Mouse (Mus musculus) heart, postnatal 0 days (tissue): ENCODE results near the gene Slc26a8. TPM values are rescaled to one million over a fixed set of nuclear protein-coding genes. Genes with fewer than 3 reads are reported as not detected.

Experiments
- ATAC-seq: fragments of 200-750 bp; cut with Nextera tagmentation; 2 replicates; pipeline ENCODE4 v1.8.0; 2017; ENCODE audit warnings: low read depth, moderate number of reproducible peaks, moderate library complexity; ENCODE audit not compliant: insufficient read depth
- DNase-seq: peaks from one replicate; pipeline ENCODE4 v3.0.0-alpha.2; 2016; ENCODE audit warnings: low spot score
- H3K27ac ChIP-seq: fragments of 300-500 bp; sonication (generic); 2 replicates; pipeline ENCODE4 v1.5.1; 2014; ENCODE audit warnings: low read depth, mild to moderate bottlenecking
- H3K27me3 ChIP-seq: fragments of 300-500 bp; sonication (generic); 2 replicates; pipeline ENCODE4 v1.6.1; 2014; ENCODE audit warnings: low read length, mixed read lengths; ENCODE audit not compliant: control insufficient read depth, insufficient read depth
- H3K36me3 ChIP-seq: fragments of 300-500 bp; sonication (generic); replicated peaks from 2 replicates; pipeline ENCODE4 v1.6.1; 2014; ENCODE audit warnings: low read length, mixed read lengths; ENCODE audit not compliant: control insufficient read depth, insufficient read depth
- H3K4me1 ChIP-seq: fragments of 300-500 bp; sonication (generic); 2 replicates; pipeline ENCODE4 v1.6.1; 2014; ENCODE audit warnings: antibody characterized with exemption; ENCODE audit not compliant: control insufficient read depth, insufficient read depth
- H3K4me2 ChIP-seq: fragments of 300-500 bp; sonication (generic); 2 replicates; pipeline ENCODE4 v1.6.1; 2014; ENCODE audit warnings: low read depth, mild to moderate bottlenecking, low read length, moderate library complexity
- H3K4me3 ChIP-seq: fragments of 300-500 bp; sonication (generic); 2 replicates; pipeline ENCODE4 v1.5.1; 2014; ENCODE audit warnings: low read depth, low read length
- H3K9ac ChIP-seq: fragments of 300-500 bp; sonication (generic); replicated peaks from 2 replicates; pipeline ENCODE4 v1.6.1; 2014; ENCODE audit warnings: low read depth, low read length, mixed read lengths
- H3K9me3 ChIP-seq: fragments of 300-500 bp; sonication (generic); replicated peaks from 2 replicates; pipeline ENCODE4 v1.6.1; 2016; ENCODE audit warnings: low read length; ENCODE audit not compliant: control insufficient read depth
- CTCF ChIP-seq: IDR thresholded peaks from 2 replicates; pipeline ENCODE4 v1.5.1; 2016; ENCODE audit warnings: antibody characterized with exemption, control low read depth, low read depth
- EP300 ChIP-seq: IDR thresholded peaks from 2 replicates; pipeline ENCODE4 v1.6.1; 2016; ENCODE audit warnings: antibody characterized with exemption, low read depth
- WGBS: fragments of 180-500 bp; shearing (Covaris S2); extraction: QIAGEN DNeasy Blood & Tissue Kit; methylation state at CpG from one replicate; pipeline ENCODE4 v1.1.7; 2014; 5-methylcytosine and 5-hydroxymethylcytosine counted together
- polyA plus RNA-seq: library from polyadenylated mRNA; unstranded; fragments of >200 nt; fragmentation: Nextera tagmentation; extraction: Ambion mirVana; gene quantifications from 2 replicates; pipeline ENCODE4 v1.2.1, GENCODE M21; 2015
- total RNA-seq: library from RNA; depleted of rRNA; stranded (reverse); fragments of >200 nt; gene quantifications from 2 replicates; pipeline ENCODE4 v1.2.3, GENCODE M21; 2014; ENCODE audit warnings: low replicate concordance

Gene Slc26a8
- total and polyA plus RNA-seq, 2 experiments from 2014 or later = 0.36 TPM; not detected in 1

DNA sequence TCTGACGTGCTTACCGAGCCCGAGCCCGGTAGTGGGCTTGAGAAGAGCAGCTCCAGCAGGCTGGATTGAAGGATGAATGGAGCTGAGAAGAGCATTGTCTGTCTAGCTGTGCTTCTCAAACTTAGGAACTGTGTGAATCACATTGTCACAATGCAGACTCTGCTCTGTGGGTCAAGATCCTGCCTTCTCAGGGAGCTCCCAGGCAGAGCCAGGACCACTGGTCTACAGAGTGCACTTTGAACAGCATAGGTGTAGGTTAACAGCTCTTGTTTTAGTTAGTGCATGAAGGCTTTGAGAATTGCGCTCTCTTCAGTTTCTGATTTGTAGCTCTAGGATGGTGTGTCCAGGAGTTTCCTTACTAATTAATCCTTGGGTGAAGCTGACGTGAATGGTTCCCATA, 21.2 kb upstream of the Slc26a8 start:
- no peaks in the 10 kb centered on the region for H3K9me3 ChIP-seq
- TF ChIP-seq EP300 (no peak), CTCF (no peak)
- no peak overlapping the region for H3K4me3 ChIP-seq
- no peaks in the 10 kb centered on the region for H3K27me3 ChIP-seq
- peaks cover 35% of the 10 kb centered on the region for H3K4me1 ChIP-seq
- no peak for ATAC-seq
- 86% methylated on average over 6 of the region's 6 CpGs for WGBS
- no peak overlapping the region for H3K4me2 ChIP-seq
- no peak overlapping the region for H3K27ac ChIP-seq
- H3K36me3 ChIP-seq = peaks cover 26% of the 10 kb centered on the region
- H3K9ac ChIP-seq = no peak overlapping the region
- no peak for DNase-seq

DNA sequence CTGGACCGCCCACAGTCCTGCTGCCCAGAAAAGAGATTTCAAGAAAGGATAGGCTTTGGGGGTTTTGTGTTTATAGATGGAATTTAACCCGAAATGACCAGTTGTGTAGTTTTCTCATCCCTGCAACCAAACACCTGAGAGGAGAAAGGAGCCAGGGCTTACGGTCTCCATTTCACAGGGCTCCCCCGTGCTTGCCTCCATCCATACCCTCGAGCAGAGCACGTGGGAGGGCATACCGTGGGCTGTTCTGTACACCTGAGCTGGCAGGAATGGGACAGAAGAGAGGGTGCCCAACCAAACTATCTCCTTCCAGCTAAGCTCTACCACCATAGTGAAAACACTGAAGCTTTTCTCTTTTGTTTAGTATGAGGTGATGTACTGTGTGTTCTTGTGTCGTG, 20.3 kb upstream of the Slc26a8 start:
- Histone ChIP-seq H3K9me3 (no peaks in the 10 kb centered on the region), H3K27me3 (no peaks in the 10 kb centered on the region), H3K4me2 (no peak overlapping the region), H3K36me3 (peaks cover 22% of the 10 kb centered on the region), H3K4me1 (peaks cover 35% of the 10 kb centered on the region), H3K4me3 (no peak overlapping the region), H3K9ac (no peak overlapping the region), H3K27ac (no peak overlapping the region)
- TF ChIP-seq CTCF (no peak), EP300 (no peak)
- DNase-seq = no peak
- no peak for ATAC-seq
- 86% methylated on average over 8 of the region's 8 CpGs for whole genome bisulfite sequencing

DNA sequence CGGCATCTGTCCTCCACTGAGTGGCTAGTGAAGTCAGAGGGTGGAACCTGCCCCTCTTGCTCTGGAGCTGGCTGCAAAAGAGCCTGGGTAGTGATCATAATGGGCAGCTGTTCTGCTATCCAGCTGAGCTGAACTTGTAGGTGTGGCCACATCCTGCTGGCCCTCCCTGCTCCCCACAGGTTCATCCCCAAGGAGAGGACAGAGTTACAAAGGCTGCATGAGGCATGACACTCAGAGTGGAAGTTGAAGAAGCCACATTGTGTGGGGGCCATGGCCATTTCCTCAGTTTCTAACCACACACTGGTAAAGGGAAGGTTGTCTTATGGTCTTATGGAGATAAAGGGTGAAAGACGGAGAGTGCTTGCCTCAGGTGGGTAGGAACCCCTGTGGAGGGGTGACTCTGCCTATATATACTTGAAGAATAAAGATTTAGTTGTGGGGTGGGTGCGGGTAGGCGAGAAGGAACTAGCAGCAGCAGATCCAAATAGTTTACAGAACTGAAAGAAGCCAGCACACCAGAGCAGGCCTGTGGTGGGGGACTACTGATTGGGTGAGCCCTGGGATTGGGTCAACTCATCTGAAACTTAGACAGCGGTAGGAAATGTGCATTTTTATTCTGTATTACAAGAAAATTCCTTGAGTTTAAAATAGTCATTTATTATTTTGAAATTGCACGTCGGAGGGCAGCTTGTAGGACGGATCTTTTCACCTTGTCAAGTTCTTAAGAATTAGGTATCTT, 19.7 kb upstream of the Slc26a8 start:
- Histone ChIP-seq H3K27me3 (no peaks in the 10 kb centered on the region), H3K9me3 (no peaks in the 10 kb centered on the region), H3K4me2 (no peak overlapping the region), H3K36me3 (peaks cover 19% of the 10 kb centered on the region), H3K4me3 (no peak overlapping the region), H3K9ac (no peak overlapping the region), H3K4me1 (peaks cover 35% of the 10 kb centered on the region), H3K27ac (no peak overlapping the region)
- TF ChIP-seq CTCF = no peak
- TF ChIP-seq EP300 = no peak
- WGBS = 83% methylated on average over 8 of the region's 8 CpGs
- ATAC-seq (no peak), DNase-seq (no peak)

DNA sequence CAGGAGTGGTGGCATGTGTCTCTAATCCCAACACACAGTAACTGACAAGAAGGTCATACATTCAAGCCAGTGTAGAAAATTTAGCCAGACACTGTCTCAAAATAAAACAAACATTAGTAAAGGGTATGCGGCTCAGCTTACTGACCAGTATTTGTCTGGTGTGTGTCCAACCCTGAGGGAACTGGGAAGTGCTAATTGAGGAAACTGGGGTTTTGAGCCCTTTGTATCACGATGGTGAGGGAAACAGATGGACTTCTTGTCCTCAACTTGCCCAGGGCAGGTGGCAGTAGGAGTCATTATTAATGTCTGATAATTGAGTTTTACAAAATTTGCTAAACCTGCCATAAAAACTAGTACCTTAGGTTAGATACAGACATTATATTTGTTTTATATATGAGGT, 19.0 kb upstream of the Slc26a8 start:
- Histone ChIP-seq H3K4me2 (no peak overlapping the region), H3K27ac (no peak overlapping the region), H3K36me3 (peaks cover 12% of the 10 kb centered on the region), H3K9ac (no peak overlapping the region), H3K4me1 (peaks cover 35% of the 10 kb centered on the region), H3K27me3 (no peaks in the 10 kb centered on the region), H3K9me3 (no peaks in the 10 kb centered on the region), H3K4me3 (no peak overlapping the region)
- WGBS = 52% methylated on average over 2 of the region's 2 CpGs
- ATAC-seq (no peak), DNase-seq (no peak)
- TF ChIP-seq CTCF = no peak
- no peak for TF ChIP-seq EP300

DNA sequence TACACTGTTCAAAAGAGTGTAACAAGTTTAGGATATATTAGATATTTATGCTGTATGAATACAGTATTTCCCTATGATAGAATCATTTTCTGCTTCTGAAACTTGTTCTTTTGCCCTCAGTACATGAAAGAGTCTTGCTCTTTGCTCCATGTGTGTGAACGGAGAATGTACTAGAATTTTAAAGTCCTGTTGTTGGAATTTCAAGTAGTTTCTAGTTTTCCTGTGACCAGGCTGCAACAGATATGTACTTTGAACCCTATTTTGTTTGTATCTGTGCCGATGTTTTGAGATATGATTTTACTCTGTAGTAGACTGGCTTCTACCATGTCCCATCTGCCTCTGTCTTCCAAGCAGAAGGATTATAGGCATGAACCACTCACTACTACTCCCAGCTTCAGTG, 17.8 kb upstream of the Slc26a8 start:
- TF ChIP-seq CTCF (no peak), EP300 (no peak)
- H3K27ac ChIP-seq = no peak overlapping the region
- H3K36me3 ChIP-seq = peaks cover 9% of the 10 kb centered on the region
- ATAC-seq (no peak), DNase-seq (no peak)
- H3K9me3 ChIP-seq = no peaks in the 10 kb centered on the region
- H3K9ac ChIP-seq = no peak overlapping the region
- peaks cover 37% of the 10 kb centered on the region for H3K4me1 ChIP-seq
- no peak overlapping the region for H3K4me3 ChIP-seq
- 85% methylated on average over 2 of the region's 2 CpGs for WGBS
- H3K4me2 ChIP-seq = no peak overlapping the region
- no peaks in the 10 kb centered on the region for H3K27me3 ChIP-seq

DNA sequence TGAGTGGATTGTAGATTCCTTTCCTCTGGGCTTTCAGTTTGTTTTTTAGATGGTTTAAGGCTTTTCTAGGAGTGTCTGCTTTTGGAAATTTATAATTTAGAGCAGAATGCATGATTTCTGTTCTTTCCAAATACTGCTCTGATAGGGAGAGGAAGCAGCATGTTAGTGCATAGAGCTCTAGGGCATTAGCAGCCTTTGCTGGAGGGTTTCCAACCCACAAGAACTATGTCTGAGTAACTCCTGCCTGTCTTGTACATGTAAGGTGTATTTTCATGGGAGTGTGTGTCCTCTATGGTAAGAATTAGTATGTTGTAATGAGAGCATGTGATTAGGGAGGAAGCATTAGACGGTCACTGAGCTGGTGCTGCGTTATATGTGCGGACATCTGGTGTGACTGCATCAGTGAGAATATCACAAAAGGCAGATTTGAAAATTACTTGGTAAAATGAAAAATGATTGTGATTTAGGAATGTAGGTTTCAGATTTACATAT, 17.1 kb upstream of the Slc26a8 start:
- peaks cover 9% of the 10 kb centered on the region for H3K36me3 ChIP-seq

More for the DNA sequence above, 17.1 kb upstream of the Slc26a8 start:
- TF ChIP-seq CTCF (no peak), EP300 (no peak)
- H3K9me3 ChIP-seq = no peaks in the 10 kb centered on the region
- H3K27me3 ChIP-seq = no peaks in the 10 kb centered on the region
- DNase-seq (no peak), ATAC-seq (no peak)
- no peak overlapping the region for H3K9ac ChIP-seq
- H3K4me3 ChIP-seq = no peak overlapping the region
- H3K4me2 ChIP-seq = no peak overlapping the region
- H3K27ac ChIP-seq = no peak overlapping the region
- peaks cover 37% of the 10 kb centered on the region for H3K4me1 ChIP-seq
- 81% methylated on average over 3 of the region's 3 CpGs for WGBS
